Mouse (Mus musculus) midbrain, postnatal 0 days (tissue): ENCODE measurements at regions not wholly inside any gene's neighbourhood (a gene's known extent, or its start where the extent isn't known, plus 50 kb on each side); places are given as distances from the start of the nearest gene placed in this dataset.
A peak's percentile ranks its signal among the peaks of the same experiment; 100 is the strongest.

ENCODE experiments used
- ATAC-seq: fragments of 200-750 bp; cut with Nextera tagmentation; 2 replicates; pipeline ENCODE4 v1.8.0; 2017; ENCODE audit warnings: moderate number of reproducible peaks, mild to moderate bottlenecking, moderate TSS enrichment, moderate library complexity; ENCODE audit not compliant: low FRiP score
- DNase-seq: peaks from one replicate; pipeline ENCODE4 v3.0.0-alpha.2; 2015; ENCODE audit warnings: low spot score
- H3K27ac ChIP-seq: fragments of 300-500 bp; sonication (generic); 2 replicates; pipeline ENCODE4 v1.5.1; 2014; ENCODE audit warnings: low read depth, mild to moderate bottlenecking, low read length, mixed read lengths
- H3K27me3 ChIP-seq: fragments of 300-500 bp; sonication (generic); 2 replicates; pipeline ENCODE4 v1.6.1; 2014; ENCODE audit warnings: low read length, control low read depth, mixed read lengths; ENCODE audit not compliant: insufficient read depth
- H3K36me3 ChIP-seq: fragments of 300-500 bp; sonication (generic); 2 replicates; pipeline ENCODE4 v1.6.1; 2014; ENCODE audit warnings: low read length, control low read depth, mixed read lengths; ENCODE audit not compliant: insufficient read depth
- H3K4me1 ChIP-seq: fragments of 300-500 bp; sonication (generic); 2 replicates; pipeline ENCODE4 v1.6.1; 2014; ENCODE audit warnings: mild to moderate bottlenecking, control low read depth, antibody characterized with exemption, low read length, mixed read lengths; ENCODE audit not compliant: insufficient read depth
- H3K4me2 ChIP-seq: fragments of 300-500 bp; sonication (generic); 2 replicates; pipeline ENCODE4 v1.6.1; 2014; ENCODE audit warnings: low read depth, mild to moderate bottlenecking, low read length, mixed read lengths; ENCODE audit not compliant: poor library complexity, severe bottlenecking
- H3K4me3 ChIP-seq: fragments of 300-500 bp; sonication (generic); 2 replicates; pipeline ENCODE4 v1.5.1; 2014; ENCODE audit warnings: low read depth, mild to moderate bottlenecking, low read length, moderate library complexity
- H3K9ac ChIP-seq: fragments of 300-500 bp; sonication (generic); replicated peaks from 2 replicates; pipeline ENCODE4 v1.6.1; 2014; ENCODE audit warnings: mild to moderate bottlenecking, low read length, moderate library complexity, mixed read lengths; ENCODE audit not compliant: poor library complexity, severe bottlenecking
- H3K9me3 ChIP-seq: fragments of 300-500 bp; sonication (generic); 2 replicates; pipeline ENCODE4 v1.6.1; 2016; ENCODE audit warnings: low read length, control low read depth
- CTCF ChIP-seq: IDR thresholded peaks from 2 replicates; pipeline ENCODE4 v1.5.1; 2016; ENCODE audit warnings: antibody characterized with exemption, mild to moderate bottlenecking
- WGBS: fragments of 180-500 bp; shearing (Covaris S2); extraction: QIAGEN DNeasy Blood & Tissue Kit; methylation state at CpG from one replicate; pipeline ENCODE4 v1.1.7; 2014; 5-methylcytosine and 5-hydroxymethylcytosine counted together

- Histone ChIP-seq H3K4me1 (no peaks in the 10 kb centered on the region), H3K27me3 (no peaks in the 10 kb centered on the region), H3K4me2 (no peak overlapping the region), H3K9me3 (no peaks in the 10 kb centered on the region), H3K4me3 (no peak overlapping the region), H3K9ac (no peak overlapping the region), H3K27ac (no peak overlapping the region), H3K36me3 (no peaks in the 10 kb centered on the region)
- no peak for ATAC-seq
- no peak for TF ChIP-seq CTCF
- peak; percentile 5 for DNase-seq
These were observed 374.8 kb upstream of the Ube2e3 start for GRCm38 (mm10) chr2:78493115-78493514.

- no peaks in the 10 kb centered on the region for H3K36me3 ChIP-seq
- ATAC-seq: no peak
- H3K27ac ChIP-seq: no peak overlapping the region
- no peaks in the 10 kb centered on the region for H3K4me1 ChIP-seq
- no peak for TF ChIP-seq CTCF
- no peaks in the 10 kb centered on the region for H3K9me3 ChIP-seq
- no peak overlapping the region for H3K9ac ChIP-seq
- DNase-seq: no peak
- H3K27me3 ChIP-seq: no peaks in the 10 kb centered on the region
- 64% methylated on average over 4 of the region's 4 CpGs for WGBS
- H3K4me2 ChIP-seq: no peak overlapping the region
- H3K4me3 ChIP-seq: no peak overlapping the region
These were observed 387.9 kb upstream of the Ube2e3 start for GRCm38 (mm10) chr2:78480036-78480435.

GRCm38 (mm10) chr2:78459444-78459843, 408.5 kb upstream of the Ube2e3 start:
- Histone ChIP-seq H3K9ac (no peak overlapping the region), H3K4me2 (no peak overlapping the region), H3K4me1 (no peaks in the 10 kb centered on the region), H3K4me3 (no peak overlapping the region), H3K27me3 (no peaks in the 10 kb centered on the region), H3K27ac (no peak overlapping the region), H3K36me3 (no peaks in the 10 kb centered on the region), H3K9me3 (no peaks in the 10 kb centered on the region)
- WGBS: 88% methylated on average over 4 of the region's 4 CpGs
- ATAC-seq: no peak
- TF ChIP-seq CTCF: no peak
- DNase-seq: no peak

- H3K27me3 ChIP-seq: no peaks in the 10 kb centered on the region
- 88% methylated on average over 3 of the region's 3 CpGs for WGBS
- H3K4me3 ChIP-seq: no peak overlapping the region
- DNase-seq: no peak
- no peak overlapping the region for H3K27ac ChIP-seq
- no peaks in the 10 kb centered on the region for H3K9me3 ChIP-seq
- H3K36me3 ChIP-seq: no peaks in the 10 kb centered on the region
- H3K4me2 ChIP-seq: no peak overlapping the region
- ATAC-seq: no peak
- TF ChIP-seq CTCF: no peak
- H3K4me1 ChIP-seq: no peaks in the 10 kb centered on the region
- H3K9ac ChIP-seq: no peak overlapping the region
These were observed 414.5 kb upstream of the Ube2e3 start for GRCm38 (mm10) chr2:78453411-78453810.

- H3K27me3 ChIP-seq: no peaks in the 10 kb centered on the region
- DNase-seq (no peak), ATAC-seq (no peak)
- no peak overlapping the region for H3K9ac ChIP-seq
- H3K9me3 ChIP-seq: no peaks in the 10 kb centered on the region
- H3K27ac ChIP-seq: no peak overlapping the region
- no peak for TF ChIP-seq CTCF
- H3K4me1 ChIP-seq: no peaks in the 10 kb centered on the region
- H3K4me2 ChIP-seq: no peak overlapping the region
- no peak overlapping the region for H3K4me3 ChIP-seq
- H3K36me3 ChIP-seq: no peaks in the 10 kb centered on the region
These were observed 431.1 kb upstream of the Ube2e3 start for GRCm38 (mm10) chr2:78436816-78437215.

GRCm38 (mm10) chr2:78435071-78435470, 432.9 kb upstream of the Ube2e3 start:
- 56% methylated on average over 2 of the region's 2 CpGs for WGBS
- H3K4me2 ChIP-seq: no peak overlapping the region
- H3K4me1 ChIP-seq: no peaks in the 10 kb centered on the region
- no peaks in the 10 kb centered on the region for H3K36me3 ChIP-seq
- no peak overlapping the region for H3K27ac ChIP-seq
- TF ChIP-seq CTCF: no peak
- ATAC-seq (no peak), DNase-seq (no peak)
- no peaks in the 10 kb centered on the region for H3K27me3 ChIP-seq
- H3K9me3 ChIP-seq: no peaks in the 10 kb centered on the region
- H3K4me3 ChIP-seq: no peak overlapping the region
- H3K9ac ChIP-seq: no peak overlapping the region
